Mouse (Mus musculus): Measurements from ENCODE around the gene Mettl13.

The Mettl13 gene

DNA sequence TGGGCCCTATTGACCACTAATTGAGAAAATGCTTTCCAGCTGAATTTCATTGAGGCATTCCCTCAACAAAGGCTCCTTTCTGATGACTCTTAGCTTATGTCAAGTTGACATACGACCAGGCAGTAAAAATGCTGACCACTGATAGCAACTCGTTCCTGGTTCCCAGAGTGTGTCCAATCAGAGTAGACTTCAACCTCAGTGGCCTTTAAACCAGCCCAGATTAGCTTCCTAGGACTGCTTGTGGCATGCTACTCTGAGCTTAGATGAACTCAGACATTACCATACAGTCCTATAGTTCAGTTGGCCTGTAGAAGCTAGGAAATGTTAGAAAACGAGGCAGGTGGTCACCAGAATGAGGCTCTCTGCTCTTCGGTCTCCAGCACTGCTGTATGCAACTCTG lies 16.0 kb downstream of the Mettl13 start:
- DNase-seq (ENCODE audit: low spot score), result no peak

DNA sequence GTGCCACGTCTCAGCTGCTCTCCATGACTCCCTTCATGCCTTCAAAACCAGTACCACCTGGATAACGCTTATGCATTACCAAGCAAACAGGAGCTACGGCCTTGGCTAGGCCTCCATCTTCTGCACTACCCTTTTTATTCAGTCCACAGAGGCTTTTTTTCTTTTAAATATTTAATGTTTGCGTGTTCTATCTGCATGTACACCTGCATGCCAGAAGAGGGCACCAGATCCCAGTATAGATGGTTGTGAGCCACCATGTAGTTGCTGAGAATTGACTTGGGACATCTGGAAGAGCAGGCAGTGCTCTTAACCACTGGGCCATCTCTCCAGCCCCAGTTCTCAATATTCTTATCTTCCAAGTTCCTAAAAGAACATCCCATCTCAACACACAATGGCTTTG lies 16.8 kb downstream of the Mettl13 start:
- no peak for DNase-seq (ENCODE audit: low spot score)

DNA sequence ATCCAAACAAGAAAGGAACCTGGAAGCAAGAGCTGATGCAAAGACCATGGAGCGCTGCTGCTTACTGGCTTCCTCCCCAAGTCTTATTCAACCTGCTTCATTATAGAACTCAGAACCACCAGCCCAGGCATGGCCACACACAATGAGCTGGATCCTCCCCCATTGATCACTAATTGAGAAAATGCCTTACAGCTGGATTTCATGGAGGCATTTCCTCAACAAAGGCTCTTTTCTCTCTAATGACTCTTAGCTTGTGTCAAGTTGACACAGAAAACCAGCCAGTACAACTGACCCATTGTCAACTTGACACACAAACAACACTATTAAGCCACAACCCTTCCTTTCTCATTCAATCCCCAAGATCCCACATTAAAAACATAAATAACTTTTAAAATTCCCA lies 17.7 kb downstream of the Mettl13 start:
- DNase-seq (ENCODE audit: low spot score), result no peak

DNA sequence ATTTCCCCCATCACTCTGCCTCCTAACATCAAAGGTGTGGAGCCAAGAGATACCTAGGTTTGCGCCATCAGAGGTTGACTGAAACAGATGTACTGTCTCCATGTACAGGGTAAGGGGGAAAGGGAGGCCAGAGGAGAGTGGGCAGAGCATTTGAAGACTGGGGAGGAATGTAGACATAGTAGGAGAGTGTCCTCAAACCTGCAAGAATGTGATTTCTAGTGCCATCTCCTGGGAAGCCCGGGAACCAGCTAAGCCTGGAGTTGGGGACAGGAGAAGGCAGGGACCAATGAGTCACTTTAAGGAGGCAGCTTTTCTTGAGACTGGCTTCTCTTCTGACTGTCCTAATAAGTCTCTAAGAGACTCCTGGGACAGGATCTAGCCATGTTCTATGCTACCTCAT lies 18.7 kb downstream of the Mettl13 start:
- DNase-seq (ENCODE audit: low spot score), result no peak

DNA sequence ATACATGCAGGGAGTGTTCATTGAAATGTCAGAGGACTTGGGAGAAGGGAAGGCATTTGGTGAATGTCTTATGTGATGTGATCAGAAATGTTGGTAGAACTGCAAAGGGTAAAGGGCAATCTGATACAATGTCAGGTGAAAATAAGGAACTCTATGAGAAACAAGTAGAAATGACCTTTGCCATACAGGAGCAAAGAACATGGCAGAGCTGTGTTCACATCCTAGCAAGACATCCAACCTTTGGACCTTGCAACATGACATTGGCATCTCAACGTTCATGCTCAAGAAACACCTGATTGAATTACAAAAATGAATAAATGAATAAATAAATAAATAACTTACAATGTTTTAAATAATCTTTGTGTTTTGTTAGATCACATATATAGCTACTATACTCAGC lies 33.2 kb downstream of the Mettl13 start:
- DNase-seq (ENCODE audit: low spot score), result no peak

DNA sequence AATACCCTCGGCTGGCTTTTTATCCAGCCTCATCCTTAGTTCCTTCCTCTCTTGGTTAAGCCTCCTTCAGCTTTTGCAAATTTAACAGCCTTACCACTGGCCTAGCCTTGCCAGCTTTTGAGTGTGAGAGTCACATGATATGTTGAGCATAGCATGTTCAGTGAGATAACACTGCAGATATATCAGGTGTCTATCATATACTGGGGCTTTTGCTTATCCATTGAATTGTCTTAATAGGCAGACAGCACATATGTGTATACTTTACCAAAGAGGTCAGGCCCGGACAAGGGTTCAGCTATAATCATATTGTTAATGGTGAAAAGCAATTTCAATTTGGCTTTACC lies 38.4 kb downstream of the Mettl13 start:
- DNase-seq (ENCODE audit: low spot score), result no peak

DNA sequence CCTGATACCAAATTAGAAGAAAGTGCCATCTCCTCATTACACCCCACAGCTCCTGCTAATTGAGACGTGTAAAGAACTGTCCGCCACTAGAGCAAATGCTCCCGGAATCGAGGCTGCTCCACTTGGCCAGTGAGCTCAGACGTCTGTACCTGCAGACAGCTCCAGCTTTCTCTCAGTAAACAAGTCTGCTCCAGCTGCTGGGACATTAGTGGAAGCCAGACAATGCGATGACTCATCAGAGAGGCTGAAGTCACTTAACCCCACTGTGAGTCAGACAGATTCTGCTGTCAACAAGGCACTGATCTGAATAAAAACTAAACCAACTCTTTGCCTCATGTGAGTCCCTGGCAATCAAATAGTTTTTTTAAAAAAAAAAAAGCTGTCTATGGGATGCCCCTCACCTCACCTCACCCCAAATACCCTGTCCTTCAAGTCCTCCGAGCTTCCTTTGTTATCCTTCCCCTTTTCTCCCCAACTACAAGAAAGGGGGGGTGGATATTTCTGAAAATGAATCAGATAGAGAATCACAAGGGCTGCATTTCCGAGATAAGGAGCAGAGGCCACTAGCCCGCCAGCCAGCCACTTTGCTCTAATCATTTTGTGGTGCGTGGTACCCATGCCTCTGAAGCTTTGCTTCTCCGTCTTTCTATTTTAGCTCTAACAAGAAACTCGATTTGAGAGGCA lies 38.9 kb downstream of the Mettl13 start:
- DNase-seq (ENCODE audit: low spot score), result peak; percentile 61

DNA sequence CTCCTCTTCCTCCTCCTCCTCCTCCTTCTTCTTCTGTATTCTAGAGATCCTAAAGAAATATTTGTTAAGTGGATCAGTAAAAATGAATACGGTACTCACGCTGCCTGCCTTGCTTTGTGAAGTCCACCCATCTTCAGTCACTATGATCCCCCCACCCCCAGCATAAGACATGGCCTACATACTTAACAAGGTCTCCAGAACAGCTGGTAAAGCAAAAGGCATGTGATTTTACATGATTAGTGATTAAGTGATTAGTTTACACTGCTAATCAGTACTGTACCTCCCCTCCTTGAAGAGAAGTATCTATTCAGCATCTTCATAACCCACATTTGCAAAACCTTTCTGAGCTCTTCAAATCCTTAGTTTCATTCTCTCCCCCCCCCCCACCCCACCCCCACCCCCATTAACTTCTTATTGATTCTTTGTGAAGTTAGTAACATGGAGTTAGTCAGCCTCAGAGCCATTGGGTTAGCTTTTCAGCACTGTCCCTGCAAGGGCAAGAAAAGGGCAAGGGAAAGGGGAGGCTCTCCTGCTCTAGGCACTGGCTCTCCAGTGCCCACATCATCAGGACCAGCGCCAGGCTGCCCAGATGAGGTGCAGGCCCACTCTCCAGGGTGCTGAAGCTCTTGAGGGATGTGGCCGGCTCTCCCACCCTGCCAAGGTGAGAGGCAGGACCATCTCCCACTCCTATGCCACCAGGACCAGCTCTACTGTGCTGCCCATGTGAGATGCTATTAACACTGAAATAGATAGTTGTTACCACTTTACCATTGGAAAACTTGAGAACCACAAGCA lies 39.9 kb downstream of the Mettl13 start:
- DNase-seq (ENCODE audit: low spot score), result no peak

DNA sequence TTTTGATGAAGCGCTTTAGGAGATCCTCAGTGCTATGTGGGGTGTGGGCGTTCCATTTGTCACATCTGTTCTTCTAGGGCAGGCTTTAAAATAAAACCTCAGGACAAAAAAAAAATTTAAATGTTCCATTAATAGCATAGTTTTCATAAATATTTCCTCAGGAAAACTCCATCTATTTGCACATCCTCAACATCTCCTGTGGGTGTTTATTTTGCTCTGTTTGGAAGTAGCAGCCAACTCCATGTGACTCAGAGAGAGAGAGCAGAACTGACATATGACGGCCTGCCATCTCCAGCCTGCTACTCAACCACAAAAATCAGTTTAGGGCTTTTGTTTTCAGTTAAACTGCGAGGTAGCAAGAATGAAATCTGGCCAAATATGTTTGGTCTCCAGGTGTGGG lies 41.8 kb downstream of the Mettl13 start:
- no peak for DNase-seq (ENCODE audit: low spot score)

DNA sequence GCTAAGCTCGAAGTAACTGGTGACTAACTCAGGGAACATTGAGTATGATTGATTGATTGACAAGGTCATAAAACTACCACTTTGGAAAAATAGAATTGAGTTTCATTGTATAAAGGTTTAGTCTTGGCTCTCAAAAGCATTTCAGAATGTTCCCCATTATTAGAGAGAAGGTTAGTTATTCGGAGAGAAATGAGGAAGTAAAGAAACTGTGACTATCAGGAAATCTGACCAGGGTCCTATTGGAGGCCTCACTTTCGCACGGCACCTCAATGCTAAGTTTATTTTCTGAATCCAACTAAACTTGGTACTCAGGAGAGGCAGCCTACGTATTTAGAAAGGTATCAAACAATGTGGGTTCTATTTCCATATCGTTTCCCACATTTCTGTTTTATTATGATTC lies 42.7 kb downstream of the Mettl13 start:
- no peak for DNase-seq (ENCODE audit: low spot score)

Measured in ovary, adult 18-20 months (tissue).